ENCODE assay signal across 17 mouse cellular contexts in genomic region chr7:51377584-51377983, GRCm38 (mm10).
"Had no signal": no experiment of that assay in that cellular context is flagged by ENCODE, and none has a peak within 500 bp of the region (broad histone marks: within the 10 kb centered on the region; RNA-seq: fewer than 3 reads in every experiment).

No protein-coding gene starts in this region.

- H3K4me2 ChIP-seq: liver, embryonic 11.5 days; liver, embryonic 13.5 days; liver, embryonic 15.5 days; midbrain, embryonic 11.5 days; midbrain, embryonic 13.5 days; midbrain, embryonic 15.5 days; neural tube, embryonic 12.5 days; stomach, embryonic 15.5 days had no signal

- ATAC-seq: liver, postnatal 0 days; midbrain, embryonic 13.5 days; midbrain, embryonic 15.5 days had no signal

- H3K27ac ChIP-seq: liver, embryonic 13.5 days; liver, embryonic 15.5 days; macrophage; midbrain, embryonic 13.5 days; midbrain, embryonic 15.5 days; neural tube, embryonic 12.5 days; stomach, embryonic 15.5 days; stomach, postnatal 0 days had no signal

- H3K9ac ChIP-seq: liver, embryonic 13.5 days; liver, embryonic 15.5 days; liver, postnatal 0 days; midbrain, embryonic 13.5 days; midbrain, embryonic 15.5 days; neural tube, embryonic 12.5 days; stomach, embryonic 15.5 days had no signal

- H3K4me1 ChIP-seq: liver, embryonic 13.5 days; liver, embryonic 15.5 days; megakaryocyte, embryonic 14.5 days; midbrain, embryonic 13.5 days; midbrain, embryonic 15.5 days; neural tube, embryonic 12.5 days; stomach, embryonic 15.5 days had no signal

- H3K36me3 ChIP-seq: liver, embryonic 13.5 days; liver, embryonic 15.5 days; midbrain, embryonic 13.5 days; midbrain, embryonic 15.5 days; neural tube, embryonic 12.5 days; stomach, embryonic 15.5 days had no signal

- H3K4me3 ChIP-seq: liver, embryonic 13.5 days; liver, embryonic 15.5 days; megakaryocyte, embryonic 14.5 days; midbrain, embryonic 13.5 days; midbrain, embryonic 15.5 days; neural tube, embryonic 12.5 days; stomach, embryonic 15.5 days had no signal

- H3K27me3 ChIP-seq: liver, embryonic 13.5 days; liver, embryonic 15.5 days; megakaryocyte, embryonic 14.5 days; midbrain, embryonic 13.5 days; midbrain, embryonic 15.5 days; neural tube, embryonic 12.5 days; stomach, embryonic 15.5 days had no signal

- DNase-seq: liver, embryonic 13.5 days; liver, postnatal 0 days; lung, adult 2 months; right cerebral cortex, postnatal 14 days; thymus, adult 2 months; thymus, postnatal 25 days; thymus, postnatal 4 days had no signal

- H3K9me3 ChIP-seq: liver, embryonic 13.5 days; liver, embryonic 15.5 days; megakaryocyte, embryonic 14.5 days; midbrain, embryonic 13.5 days; midbrain, embryonic 15.5 days; neural tube, embryonic 12.5 days; stomach, embryonic 15.5 days had no signal
